Mouse (Mus musculus) forebrain, embryonic 16.5 days (tissue): ENCODE results near the gene Palld. TPM values are rescaled to one million over a fixed set of nuclear protein-coding genes. Genes with fewer than 3 reads are reported as not detected.
A peak's percentile ranks its signal among the peaks of the same experiment; 100 is the strongest.

ENCODE experiments used
- ATAC-seq: fragments of 200-750 bp; cut with Nextera tagmentation; 2 replicates; pipeline ENCODE4 v1.8.0; 2017; ENCODE audit warnings: mild to moderate bottlenecking, moderate library complexity
- H3K27ac ChIP-seq: fragments of 300-500 bp; sonication (generic); 2 replicates; pipeline ENCODE4 v1.5.1; 2014; ENCODE audit warnings: low read length, control low read depth
- H3K27me3 ChIP-seq: fragments of 300-500 bp; sonication (generic); replicated peaks from 2 replicates; pipeline ENCODE4 v1.6.1; 2014; ENCODE audit warnings: low read length; ENCODE audit not compliant: control insufficient read depth, insufficient read depth
- H3K36me3 ChIP-seq: fragments of 300-500 bp; sonication (generic); 2 replicates; pipeline ENCODE4 v1.6.1; 2014; ENCODE audit not compliant: control insufficient read depth, insufficient read depth
- H3K4me1 ChIP-seq: fragments of 300-500 bp; sonication (generic); replicated peaks from 2 replicates; pipeline ENCODE4 v1.6.1; 2014; ENCODE audit warnings: low read length; ENCODE audit not compliant: control insufficient read depth, insufficient read depth
- H3K4me2 ChIP-seq: fragments of 300-500 bp; sonication (generic); 2 replicates; pipeline ENCODE4 v1.6.1; 2014; ENCODE audit warnings: mild to moderate bottlenecking, low read length, control low read depth
- H3K4me3 ChIP-seq: fragments of 300-500 bp; sonication (generic); replicated peaks from 2 replicates; pipeline ENCODE4 v1.5.1; 2014; ENCODE audit warnings: mild to moderate bottlenecking, low read length, control low read depth
- H3K9ac ChIP-seq: fragments of 300-500 bp; sonication (generic); replicated peaks from 2 replicates; pipeline ENCODE4 v1.6.1; 2014; ENCODE audit warnings: low read depth, low read length, control low read depth
- H3K9me3 ChIP-seq: fragments of 300-500 bp; sonication (generic); 2 replicates; pipeline ENCODE4 v1.6.1; 2016; ENCODE audit warnings: low read length; ENCODE audit not compliant: control insufficient read depth
- WGBS: fragments of 180-500 bp; shearing (Covaris S2); extraction: QIAGEN DNeasy Blood & Tissue Kit; methylation state at CpG from one replicate; pipeline ENCODE4 v1.1.7; 2014; 5-methylcytosine and 5-hydroxymethylcytosine counted together
- polyA plus RNA-seq: library from polyadenylated mRNA; unstranded; fragments of >200 nt; fragmentation: Nextera tagmentation; extraction: Ambion mirVana; gene quantifications from 2 replicates; pipeline ENCODE4 v1.2.1, GENCODE M21; 2015

Palld gene
- polyA plus RNA-seq, 1 experiment from 2014 or later: 16.8 TPM

GRCm38 (mm10) chr8:61702122-61702521 lies 200.4 kb downstream of the Palld start:
- no peaks in the 10 kb centered on the region for H3K27me3 ChIP-seq
- no peaks in the 10 kb centered on the region for H3K36me3 ChIP-seq
- peak; percentile 34; the same call in 1 of the 2 replicates for ATAC-seq
- H3K9ac ChIP-seq: no peak overlapping the region
- no peak overlapping the region for H3K4me3 ChIP-seq
- no peak overlapping the region for H3K4me2 ChIP-seq
- H3K9me3 ChIP-seq: no peaks in the 10 kb centered on the region
- H3K27ac ChIP-seq: no peak overlapping the region
- WGBS: 42% methylated on average over 8 of the region's 8 CpGs
- peaks cover 16% of the 10 kb centered on the region for H3K4me1 ChIP-seq

DNA sequence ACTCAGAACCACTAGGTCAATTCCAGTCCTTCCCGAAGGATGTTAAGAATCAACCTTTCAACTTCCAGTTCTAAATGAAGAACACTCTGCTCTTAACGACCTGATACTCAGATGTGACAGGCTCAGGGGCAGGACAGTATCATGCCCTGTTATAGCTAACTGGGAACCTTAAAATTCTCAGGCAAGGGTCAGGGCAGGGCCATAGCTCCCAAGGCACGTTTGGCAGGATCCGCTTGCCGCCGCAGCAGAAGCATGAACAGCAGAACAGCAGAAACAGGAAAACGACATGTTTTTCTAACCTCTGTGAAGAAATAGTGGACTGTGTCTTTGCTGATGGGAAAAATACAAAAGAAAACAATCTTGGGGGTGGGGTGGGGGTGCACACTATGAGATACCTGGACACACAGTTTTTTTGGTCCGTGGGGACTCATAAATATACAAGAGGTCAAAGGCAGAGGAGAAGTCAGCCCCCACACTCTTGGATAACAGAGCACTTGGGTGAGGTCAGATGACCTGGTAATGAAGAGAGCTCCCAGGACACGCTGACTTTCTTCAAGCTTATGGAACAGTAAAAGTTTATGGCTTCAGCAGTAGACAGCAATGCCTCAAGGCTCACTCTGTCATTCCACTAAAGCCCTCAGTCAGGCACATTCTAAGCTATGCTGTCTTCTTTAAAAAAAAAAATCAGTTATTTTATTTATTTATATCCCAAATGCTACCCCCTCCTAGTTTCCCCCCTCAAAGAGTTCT lies 201.4 kb downstream of the Palld start:
- Histone ChIP-seq H3K4me3 (no peak overlapping the region), H3K4me1 (peaks cover 16% of the 10 kb centered on the region), H3K27me3 (no peaks in the 10 kb centered on the region), H3K9me3 (no peaks in the 10 kb centered on the region), H3K9ac (no peak overlapping the region), H3K36me3 (no peaks in the 10 kb centered on the region), H3K4me2 (no peak overlapping the region), H3K27ac (no peak overlapping the region)
- no peak for ATAC-seq
- WGBS: 85% methylated on average over 9 of the region's 9 CpGs

DNA sequence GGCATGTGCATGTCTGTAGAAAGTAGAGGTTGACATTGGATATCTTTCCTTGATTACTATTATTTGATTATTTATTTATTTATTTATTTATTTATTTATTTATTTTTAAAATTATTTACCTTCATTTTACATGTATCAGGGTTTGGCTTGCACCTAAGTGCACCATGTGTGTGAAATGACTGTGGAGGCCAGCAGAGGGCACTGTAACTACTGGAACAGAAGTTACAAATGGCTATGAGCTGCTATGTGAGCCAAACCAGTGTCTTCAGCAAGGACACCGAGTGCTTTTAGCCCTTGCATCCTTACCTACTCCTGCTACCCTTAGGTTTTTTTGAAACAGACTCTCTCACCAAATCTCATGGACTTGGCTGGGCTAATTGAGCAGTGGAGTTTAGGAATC lies 202.2 kb downstream of the Palld start:
- Histone ChIP-seq H3K36me3 (no peaks in the 10 kb centered on the region), H3K9ac (no peak overlapping the region), H3K27ac (no peak overlapping the region), H3K4me2 (no peak overlapping the region), H3K9me3 (no peaks in the 10 kb centered on the region), H3K4me3 (no peak overlapping the region), H3K27me3 (no peaks in the 10 kb centered on the region), H3K4me1 (peaks cover 16% of the 10 kb centered on the region)
- 100% methylated on average over 1 of the region's 1 CpGs for WGBS
- ATAC-seq: no peak

DNA sequence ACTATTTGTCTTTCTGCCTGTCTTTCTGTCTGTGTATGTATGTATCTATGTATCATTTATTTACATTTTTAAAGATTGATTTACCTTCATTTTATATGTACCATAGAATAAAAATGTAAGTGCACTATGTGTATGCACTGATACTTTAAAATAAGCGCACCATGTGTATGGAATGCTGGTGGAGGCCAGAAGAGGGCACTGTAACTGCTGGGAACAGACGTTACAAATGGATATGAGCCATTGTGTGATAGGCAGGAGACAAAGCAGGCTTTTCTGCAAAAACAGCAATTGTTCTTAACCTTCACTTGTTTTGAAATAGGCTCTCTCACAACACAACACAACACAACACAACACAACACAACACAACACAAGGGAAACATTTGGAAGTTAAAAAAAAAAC lies 203.5 kb downstream of the Palld start:
- Histone ChIP-seq H3K4me2 (no peak overlapping the region), H3K27ac (no peak overlapping the region), H3K9ac (no peak overlapping the region), H3K4me3 (no peak overlapping the region), H3K4me1 (peaks cover 16% of the 10 kb centered on the region), H3K27me3 (no peaks in the 10 kb centered on the region), H3K36me3 (no peaks in the 10 kb centered on the region), H3K9me3 (no peaks in the 10 kb centered on the region)
- no peak for ATAC-seq
- 72% methylated on average over 2 of the region's 2 CpGs for WGBS

DNA sequence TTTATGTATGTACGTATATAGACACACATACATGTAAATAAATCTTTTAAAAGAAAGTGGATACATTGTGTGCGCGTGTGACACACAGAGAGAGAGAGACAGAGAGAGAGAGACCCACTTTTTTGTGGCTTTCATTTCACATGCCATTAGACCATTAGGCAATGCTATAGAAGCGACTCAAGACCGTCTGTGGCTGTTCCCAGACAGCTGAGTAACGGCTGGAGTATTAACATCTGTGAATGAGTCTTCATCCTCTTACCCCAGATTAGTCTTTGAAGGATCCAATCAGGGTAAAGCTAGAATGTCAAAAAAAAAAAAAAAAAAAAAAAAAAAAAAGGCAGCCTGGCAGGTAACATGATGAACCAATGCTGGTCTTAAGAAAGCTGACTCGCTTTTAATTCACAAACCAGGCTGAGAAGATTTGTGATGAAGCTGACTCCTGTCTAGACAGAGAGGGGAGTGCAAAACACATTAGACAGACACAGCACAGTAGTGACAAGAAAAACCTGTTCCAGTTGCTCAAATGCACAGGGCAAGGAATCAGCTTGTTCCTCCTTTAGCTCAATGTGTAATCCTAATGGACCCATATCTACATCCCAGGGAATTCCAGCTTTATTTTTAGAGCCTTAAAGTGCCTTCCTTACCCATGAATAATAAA lies 204.6 kb downstream of the Palld start:
- Histone ChIP-seq H3K27ac (no peak overlapping the region), H3K4me2 (no peak overlapping the region), H3K27me3 (no peaks in the 10 kb centered on the region), H3K4me3 (no peak overlapping the region), H3K9me3 (no peaks in the 10 kb centered on the region), H3K36me3 (no peaks in the 10 kb centered on the region), H3K4me1 (peaks cover 7% of the 10 kb centered on the region), H3K9ac (no peak overlapping the region)
- 80% methylated on average over 7 of the region's 7 CpGs for WGBS
- ATAC-seq: no peak

DNA sequence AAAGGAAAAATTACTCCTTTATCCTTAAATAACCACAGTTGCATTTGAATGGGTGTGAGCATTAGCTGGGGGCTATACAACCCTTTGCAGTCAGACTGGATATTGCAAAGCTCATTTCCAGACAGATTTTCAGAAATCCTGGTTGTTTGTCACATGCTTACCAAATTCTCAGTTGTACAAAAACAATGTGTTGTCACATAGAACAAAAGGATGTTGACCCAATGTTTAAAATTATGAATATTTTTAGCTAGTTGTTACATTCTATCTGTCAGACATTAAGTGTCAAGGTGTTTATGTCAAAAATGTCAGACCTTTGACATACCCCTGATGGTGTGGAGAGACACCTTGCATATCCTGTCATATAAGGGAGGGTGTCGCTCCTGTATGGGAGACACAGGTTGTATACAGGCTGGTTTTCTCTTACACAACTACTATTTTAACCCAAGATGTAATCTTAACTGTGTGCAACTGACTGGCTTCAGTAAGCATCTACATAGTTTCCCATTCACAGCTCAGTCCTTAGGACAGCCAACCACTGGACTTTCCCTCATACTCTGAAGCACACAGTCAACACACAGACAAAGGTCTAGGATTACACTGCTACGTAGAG lies 205.5 kb downstream of the Palld start:
- Histone ChIP-seq H3K4me2 (no peak overlapping the region), H3K36me3 (no peaks in the 10 kb centered on the region), H3K27ac (no peak overlapping the region), H3K4me3 (no peak overlapping the region), H3K4me1 (peaks cover 5% of the 10 kb centered on the region), H3K9ac (no peak overlapping the region), H3K27me3 (no peaks in the 10 kb centered on the region), H3K9me3 (no peaks in the 10 kb centered on the region)
- 95% methylated on average over 2 of the region's 2 CpGs for WGBS
- no peak for ATAC-seq

DNA sequence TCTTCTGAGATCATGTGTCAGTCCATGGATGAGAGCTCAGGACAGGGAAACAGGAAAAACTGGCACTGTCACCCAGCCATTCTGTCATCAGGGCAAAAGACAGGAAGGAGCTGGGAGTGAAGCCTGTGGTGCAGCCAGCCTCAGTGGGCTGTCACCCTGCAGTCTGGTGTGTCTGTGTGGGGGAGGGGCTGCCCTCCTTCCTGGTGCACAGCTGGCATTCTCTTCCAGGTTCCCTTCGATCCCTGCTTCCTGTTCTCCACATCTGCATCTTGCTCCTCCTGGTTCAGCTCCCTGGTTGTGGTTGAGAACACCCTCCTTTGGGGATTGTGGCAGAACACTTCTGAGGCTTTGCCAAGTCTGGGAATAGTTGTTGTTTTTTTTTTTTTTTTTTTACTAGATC lies 207.1 kb downstream of the Palld start:
- Histone ChIP-seq H3K4me2 (no peak overlapping the region), H3K4me1 (no peaks in the 10 kb centered on the region), H3K9ac (no peak overlapping the region), H3K27me3 (no peaks in the 10 kb centered on the region), H3K9me3 (no peaks in the 10 kb centered on the region), H3K27ac (no peak overlapping the region), H3K4me3 (no peak overlapping the region), H3K36me3 (no peaks in the 10 kb centered on the region)
- ATAC-seq: 0 out of 2 replicates have a peak, but pooled peaks have one; percentile 28
- 40% methylated on average over 1 of the region's 1 CpGs for WGBS

- Histone ChIP-seq H3K9ac (no peak overlapping the region), H3K36me3 (no peaks in the 10 kb centered on the region), H3K4me3 (no peak overlapping the region), H3K4me1 (no peaks in the 10 kb centered on the region), H3K9me3 (no peaks in the 10 kb centered on the region), H3K27me3 (no peaks in the 10 kb centered on the region), H3K27ac (no peak overlapping the region), H3K4me2 (no peak overlapping the region)
- 15% methylated on average over 4 of the region's 4 CpGs for WGBS
- ATAC-seq: no peak
These were observed 209.6 kb downstream of the Palld start for GRCm38 (mm10) chr8:61692866-61693265.

DNA sequence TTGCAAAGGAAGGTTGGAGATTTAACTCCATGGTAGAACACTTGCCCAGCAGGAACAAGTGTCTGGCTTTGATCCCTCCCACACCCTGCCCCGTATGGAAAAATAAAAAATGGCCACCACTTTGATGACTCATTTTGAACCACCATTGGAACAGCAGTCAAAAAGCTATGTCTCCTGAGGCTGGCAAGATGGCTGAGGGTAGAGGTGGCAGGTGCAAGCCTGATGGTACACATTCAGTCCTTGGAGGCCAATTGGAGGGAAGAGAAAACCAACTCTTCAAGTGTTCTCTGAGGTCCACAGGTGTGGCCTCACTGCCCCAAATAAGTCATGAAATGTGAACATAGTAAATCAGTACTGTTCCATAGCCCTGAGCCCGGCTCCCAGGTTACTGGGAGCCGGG lies 210.4 kb downstream of the Palld start:
- H3K9ac ChIP-seq: no peak overlapping the region
- H3K4me3 ChIP-seq: no peak overlapping the region
- H3K27me3 ChIP-seq: no peaks in the 10 kb centered on the region
- H3K27ac ChIP-seq: no peak overlapping the region
- no peak for ATAC-seq
- H3K4me2 ChIP-seq: no peak overlapping the region
- 91% methylated on average over 3 of the region's 3 CpGs for WGBS
- no peaks in the 10 kb centered on the region for H3K36me3 ChIP-seq
- H3K4me1 ChIP-seq: no peaks in the 10 kb centered on the region
- no peaks in the 10 kb centered on the region for H3K9me3 ChIP-seq
